Mouse (Mus musculus) limb, embryonic 10.5 days (tissue): ENCODE results near the gene Notch1. TPM values are rescaled to one million over a fixed set of nuclear protein-coding genes. Genes with fewer than 3 reads are reported as not detected.

Experiments used
- DNase-seq: peaks from one replicate; pipeline ENCODE4 v3.0.0-alpha.2; 2017; ENCODE audit warnings: low spot score
- H3K27ac ChIP-seq: fragments of 300-500 bp; sonication (generic); 2 replicates; pipeline ENCODE4 v1.5.1; 2016; ENCODE audit warnings: mild to moderate bottlenecking
- H3K27me3 ChIP-seq: fragments of 300-500 bp; sonication (generic); 2 replicates; pipeline ENCODE4 v1.6.1; 2016; ENCODE audit warnings: low read depth, mild to moderate bottlenecking; ENCODE audit not compliant: poor library complexity, severe bottlenecking
- H3K36me3 ChIP-seq: fragments of 300-500 bp; sonication (generic); 2 replicates; pipeline ENCODE4 v1.6.1; 2016; ENCODE audit warnings: mild to moderate bottlenecking, moderate library complexity
- H3K4me1 ChIP-seq: fragments of 300-500 bp; sonication (generic); 2 replicates; pipeline ENCODE4 v1.6.1; 2016
- H3K4me3 ChIP-seq: fragments of 300-500 bp; sonication (generic); 2 replicates; pipeline ENCODE4 v1.5.1; 2016; ENCODE audit warnings: mild to moderate bottlenecking, moderate library complexity
- H3K9me3 ChIP-seq: fragments of 300-500 bp; sonication (generic); replicated peaks from 2 replicates; pipeline ENCODE4 v1.6.1; 2016; ENCODE audit warnings: mild to moderate bottlenecking
- whole genome bisulfite sequencing: fragments of 180-500 bp; shearing (Covaris S2); methylation state at CpG from one replicate; pipeline ENCODE4 v1.1.7; 2016; 5-methylcytosine and 5-hydroxymethylcytosine counted together
- polyA plus RNA-seq: library from polyadenylated mRNA; unstranded; fragments of >200 nt; fragmentation: Nextera tagmentation; extraction: Ambion mirVana; gene quantifications from 2 replicates; pipeline ENCODE4 v1.2.1, GENCODE M21; 2016

Notch1 gene
- polyA plus RNA-seq, 1 experiment from 2014 or later, result 11.8 TPM

DNA sequence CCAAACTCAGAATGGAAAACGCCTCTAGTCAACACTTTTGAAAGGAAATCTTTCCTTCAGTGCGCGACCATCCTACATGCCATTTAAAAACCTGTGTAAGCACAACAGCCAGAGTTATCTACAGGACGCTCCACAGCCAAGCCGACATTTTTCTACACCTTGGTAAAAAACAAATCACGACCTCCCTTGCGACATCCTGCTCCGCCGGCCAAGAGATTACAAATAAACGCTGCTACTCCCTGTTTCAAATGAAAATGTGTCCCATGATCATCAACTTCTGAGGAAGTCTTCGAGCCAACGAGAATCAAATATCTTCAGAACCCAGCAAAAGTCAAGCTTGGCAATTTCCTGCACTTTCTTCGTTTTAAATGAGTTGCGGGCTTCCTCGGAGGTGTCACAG lies 72.1 kb downstream of the Notch1 start:
- no peaks in the 10 kb centered on the region for H3K9me3 ChIP-seq
- DNase-seq, result no peak
- no peaks in the 10 kb centered on the region for H3K27me3 ChIP-seq
- H3K4me3 ChIP-seq, result peak overlapping the region; percentile 93
- peak overlapping the region; percentile 92 for H3K27ac ChIP-seq
- H3K36me3 ChIP-seq, result peaks cover 27% of the 10 kb centered on the region
- H3K4me1 ChIP-seq, result peaks cover 28% of the 10 kb centered on the region
- WGBS, result 6% methylated on average over 15 of the region's 15 CpGs

DNA sequence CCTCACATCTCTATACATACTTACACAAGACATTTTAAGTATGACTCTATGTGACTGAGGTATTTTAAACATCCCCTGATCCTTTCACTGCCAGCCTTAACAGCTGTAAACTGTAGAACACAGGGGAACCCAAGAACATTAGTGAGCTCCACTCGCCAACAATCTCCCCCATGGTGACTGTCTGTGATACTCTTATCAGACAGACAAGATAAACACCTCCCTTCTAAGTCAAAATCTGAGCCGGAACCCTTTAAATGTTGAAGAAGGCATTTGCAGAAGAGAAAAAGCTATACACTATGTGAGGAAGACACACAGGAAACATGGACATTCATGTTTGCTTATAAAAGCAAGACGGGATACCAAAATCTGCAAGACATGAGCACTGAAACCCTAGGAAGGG lies 72.6 kb downstream of the Notch1 start:
- Histone ChIP-seq H3K9me3 (no peaks in the 10 kb centered on the region), H3K27ac (peak overlapping the region; percentile 92; the same call in 1 of the 2 replicates), H3K27me3 (no peaks in the 10 kb centered on the region), H3K36me3 (peaks cover 32% of the 10 kb centered on the region), H3K4me3 (peak overlapping the region; percentile 93), H3K4me1 (peaks cover 28% of the 10 kb centered on the region)
- 64% methylated on average over 3 of the region's 3 CpGs for WGBS
- DNase-seq, result no peak

DNA sequence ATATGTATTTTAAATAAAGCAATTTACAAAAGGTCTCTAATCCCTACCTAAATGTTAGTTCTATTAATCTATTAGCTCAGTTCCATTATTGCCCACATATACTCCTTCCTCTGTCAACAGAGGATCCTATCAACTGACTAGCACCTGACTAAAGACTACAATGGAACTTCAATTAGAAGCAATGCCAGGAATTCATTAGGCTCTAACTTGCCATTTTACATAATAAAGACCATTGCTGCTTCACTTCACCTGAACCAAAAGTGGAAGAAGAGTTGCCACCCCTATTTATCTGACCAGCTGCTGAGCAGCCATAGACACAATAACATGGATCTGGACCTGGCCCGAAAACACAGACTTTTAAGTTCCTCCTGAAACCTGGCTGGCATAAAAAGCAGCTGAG lies 73.6 kb downstream of the Notch1 start:
- DNase-seq, result no peak
- WGBS, result 92% methylated on average over 1 of the region's 1 CpGs
- Histone ChIP-seq H3K27ac (no peak overlapping the region), H3K4me3 (no peak overlapping the region), H3K36me3 (peaks cover 42% of the 10 kb centered on the region), H3K27me3 (no peaks in the 10 kb centered on the region), H3K4me1 (peaks cover 28% of the 10 kb centered on the region), H3K9me3 (no peaks in the 10 kb centered on the region)

- WGBS, result 86% methylated on average over 5 of the region's 5 CpGs
- Histone ChIP-seq H3K27me3 (no peaks in the 10 kb centered on the region), H3K27ac (no peak overlapping the region), H3K9me3 (no peaks in the 10 kb centered on the region), H3K4me1 (peaks cover 23% of the 10 kb centered on the region), H3K4me3 (no peak overlapping the region), H3K36me3 (peaks cover 54% of the 10 kb centered on the region)
- DNase-seq, result no peak
Measured at GRCm38 (mm10) chr2:26441688-26442087, 74.8 kb downstream of the Notch1 start.

GRCm38 (mm10) chr2:26441261-26441660 lies 75.2 kb downstream of the Notch1 start:
- Histone ChIP-seq H3K27me3 (no peaks in the 10 kb centered on the region), H3K9me3 (no peaks in the 10 kb centered on the region), H3K4me1 (peaks cover 19% of the 10 kb centered on the region), H3K36me3 (peaks cover 55% of the 10 kb centered on the region), H3K4me3 (no peak overlapping the region), H3K27ac (no peak overlapping the region)
- no peak for DNase-seq
- WGBS, result 95% methylated on average over 4 of the region's 4 CpGs

DNA sequence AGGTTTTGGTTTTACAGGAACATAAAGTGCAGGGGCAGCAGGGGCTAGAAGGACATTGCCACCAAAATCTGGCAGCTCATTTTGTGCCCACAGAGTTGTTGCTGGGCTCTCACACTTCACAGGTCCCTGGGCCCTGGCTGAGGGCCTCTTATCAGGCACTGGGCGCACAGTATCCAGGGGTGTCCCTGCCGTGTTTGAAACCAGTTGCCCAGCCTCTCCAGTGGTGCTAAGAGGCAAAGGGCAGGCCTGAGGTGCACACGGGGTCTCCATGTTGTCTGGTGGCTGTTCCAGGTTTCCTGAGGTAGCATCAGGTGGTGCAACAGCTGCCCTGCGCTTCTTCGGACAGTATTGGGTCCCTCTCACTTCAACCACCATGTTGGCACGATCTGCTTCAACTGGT lies 76.8 kb downstream of the Notch1 start:
- 95% methylated on average over 6 of the region's 6 CpGs for WGBS
- H3K27ac ChIP-seq, result no peak overlapping the region
- peaks cover 71% of the 10 kb centered on the region for H3K36me3 ChIP-seq
- no peak for DNase-seq
- H3K4me1 ChIP-seq, result peaks cover 14% of the 10 kb centered on the region
- H3K4me3 ChIP-seq, result no peak overlapping the region
- H3K27me3 ChIP-seq, result no peaks in the 10 kb centered on the region
- no peaks in the 10 kb centered on the region for H3K9me3 ChIP-seq

- Histone ChIP-seq H3K27ac (no peak overlapping the region), H3K27me3 (no peaks in the 10 kb centered on the region), H3K9me3 (no peaks in the 10 kb centered on the region), H3K4me3 (no peak overlapping the region), H3K4me1 (peaks cover 4% of the 10 kb centered on the region; the same call in 1 of the 2 replicates), H3K36me3 (peaks cover 84% of the 10 kb centered on the region)
- DNase-seq, result no peak
- WGBS, result 91% methylated on average over 7 of the region's 7 CpGs
Measured at GRCm38 (mm10) chr2:26438373-26438772, 78.1 kb downstream of the Notch1 start.

DNA sequence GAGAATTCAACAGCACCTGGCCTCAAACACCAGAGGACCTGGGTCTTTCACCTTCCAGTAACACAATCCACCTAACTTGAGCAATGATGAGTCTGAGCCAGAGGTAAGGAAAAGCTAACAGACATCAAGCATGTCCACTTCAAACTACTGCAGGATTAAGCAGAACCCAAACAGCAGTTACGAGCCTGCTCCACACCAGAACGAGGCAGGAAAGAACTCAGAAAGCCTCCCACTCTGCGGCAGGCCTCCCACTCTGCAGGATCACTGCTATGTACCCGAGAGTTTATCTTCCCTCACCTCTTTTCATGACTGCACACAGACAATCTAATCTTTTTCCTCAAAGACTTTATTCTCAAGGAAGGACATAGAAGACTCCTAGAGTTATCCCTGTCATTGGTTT lies 79.2 kb downstream of the Notch1 start:
- H3K9me3 ChIP-seq, result no peaks in the 10 kb centered on the region
- H3K27me3 ChIP-seq, result no peaks in the 10 kb centered on the region
- WGBS, result 88% methylated on average over 4 of the region's 4 CpGs
- no peak overlapping the region for H3K4me3 ChIP-seq
- DNase-seq, result no peak
- peaks cover 95% of the 10 kb centered on the region for H3K36me3 ChIP-seq
- no peak overlapping the region for H3K27ac ChIP-seq
- H3K4me1 ChIP-seq, result no peaks in the 10 kb centered on the region

GRCm38 (mm10) chr2:26434791-26435572 lies 81.5 kb downstream of the Notch1 start:
- 93% methylated on average over 7 of the region's 7 CpGs for WGBS
- Histone ChIP-seq H3K27me3 (no peaks in the 10 kb centered on the region), H3K4me3 (no peak overlapping the region), H3K36me3 (peaks cover 97% of the 10 kb centered on the region), H3K27ac (no peak overlapping the region), H3K4me1 (no peaks in the 10 kb centered on the region), H3K9me3 (no peaks in the 10 kb centered on the region)
- no peak for DNase-seq

DNA sequence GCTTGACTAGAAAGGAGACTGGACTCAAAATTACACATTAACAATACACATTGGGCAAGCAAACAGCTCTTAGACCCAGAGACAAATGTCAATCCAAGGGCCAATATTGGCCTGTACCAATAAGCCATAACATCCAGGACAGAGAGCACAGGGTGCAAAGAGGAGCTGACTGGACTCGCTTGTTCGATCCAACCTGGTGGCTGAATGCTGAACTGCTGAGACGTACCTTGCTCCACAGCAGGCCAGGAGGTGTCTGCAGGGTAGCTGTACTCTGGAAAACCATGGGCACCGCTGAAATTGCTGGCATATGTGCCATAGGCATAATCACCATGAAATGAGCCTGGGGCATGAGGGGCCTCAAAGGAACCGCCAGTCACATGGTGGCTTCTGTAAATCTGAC lies 86.6 kb downstream of the Notch1 start:
- Histone ChIP-seq H3K27ac (no peak overlapping the region), H3K36me3 (peaks cover 100% of the 10 kb centered on the region), H3K9me3 (no peaks in the 10 kb centered on the region), H3K4me1 (no peaks in the 10 kb centered on the region), H3K27me3 (no peaks in the 10 kb centered on the region), H3K4me3 (no peak overlapping the region)
- DNase-seq, result no peak
- 94% methylated on average over 5 of the region's 5 CpGs for WGBS

DNA sequence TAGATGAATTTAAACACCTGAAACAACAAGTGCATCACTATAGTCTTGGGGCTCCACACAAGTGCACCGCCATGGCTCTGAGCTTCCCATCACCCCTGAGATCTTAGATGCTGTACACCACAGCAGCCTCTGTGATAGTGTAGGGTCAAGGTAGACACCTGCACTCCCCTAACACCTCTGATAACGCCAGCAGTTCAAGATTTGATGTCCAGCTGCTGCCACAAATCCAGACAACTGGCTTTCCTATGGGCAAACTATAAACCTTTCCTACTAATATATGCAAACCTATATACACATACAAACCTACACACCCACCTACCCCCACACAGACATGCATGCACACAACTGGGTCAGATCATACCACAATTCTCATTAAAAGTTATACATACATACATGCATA lies 91.9 kb downstream of the Notch1 start:
- no peak for DNase-seq
- H3K9me3 ChIP-seq, result no peaks in the 10 kb centered on the region
- no peak overlapping the region for H3K4me3 ChIP-seq
- no peaks in the 10 kb centered on the region for H3K4me1 ChIP-seq
- no peaks in the 10 kb centered on the region for H3K27me3 ChIP-seq
- no peak overlapping the region for H3K27ac ChIP-seq
- H3K36me3 ChIP-seq, result peaks cover 100% of the 10 kb centered on the region
- 91% methylated on average over 2 of the region's 2 CpGs for whole genome bisulfite sequencing

DNA sequence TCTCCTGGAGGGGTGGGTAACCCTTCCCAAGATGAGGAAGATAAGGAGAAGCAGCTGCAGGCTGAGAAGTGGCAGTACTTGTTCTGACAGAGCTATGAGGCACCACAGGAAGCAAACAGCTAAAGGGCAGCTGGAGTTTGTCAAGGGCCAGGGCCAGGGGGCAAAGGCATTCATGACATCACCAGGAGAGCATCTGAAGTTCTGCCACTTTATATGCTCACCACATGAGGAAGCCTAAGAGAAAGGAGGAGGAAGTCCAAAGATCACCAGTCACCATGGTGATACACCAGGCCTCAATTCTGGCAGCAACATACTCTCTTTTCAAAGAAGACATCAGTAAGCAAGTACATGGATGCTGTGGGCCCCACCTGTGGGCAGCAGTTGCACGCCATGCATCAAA lies 93.4 kb downstream of the Notch1 start:
- peaks cover 100% of the 10 kb centered on the region for H3K36me3 ChIP-seq
- WGBS, result 100% methylated on average over 1 of the region's 1 CpGs
- no peak overlapping the region for H3K27ac ChIP-seq
- H3K27me3 ChIP-seq, result no peaks in the 10 kb centered on the region
- no peaks in the 10 kb centered on the region for H3K4me1 ChIP-seq
- no peaks in the 10 kb centered on the region for H3K9me3 ChIP-seq
- no peak overlapping the region for H3K4me3 ChIP-seq
- no peak for DNase-seq

- no peak overlapping the region for H3K4me3 ChIP-seq
- 93% methylated on average over 2 of the region's 2 CpGs for WGBS
- H3K36me3 ChIP-seq, result peaks cover 100% of the 10 kb centered on the region
- no peaks in the 10 kb centered on the region for H3K27me3 ChIP-seq
- no peak for DNase-seq
- no peaks in the 10 kb centered on the region for H3K9me3 ChIP-seq
- no peak overlapping the region for H3K27ac ChIP-seq
- H3K4me1 ChIP-seq, result no peaks in the 10 kb centered on the region
Measured at GRCm38 (mm10) chr2:26421969-26422368, 94.5 kb downstream of the Notch1 start.

- H3K9me3 ChIP-seq, result no peaks in the 10 kb centered on the region
- peaks cover 100% of the 10 kb centered on the region for H3K36me3 ChIP-seq
- WGBS, result 69% methylated on average over 1 of the region's 1 CpGs
- H3K4me3 ChIP-seq, result no peak overlapping the region
- H3K27me3 ChIP-seq, result no peaks in the 10 kb centered on the region
- H3K27ac ChIP-seq, result no peak overlapping the region
- DNase-seq, result no peak
- no peaks in the 10 kb centered on the region for H3K4me1 ChIP-seq
Measured at GRCm38 (mm10) chr2:26418120-26418519, 98.3 kb downstream of the Notch1 start.
